Mouse (Mus musculus) MEL (cell line): ENCODE measurements around the gene Prex1. TPM values are rescaled to one million over a fixed set of nuclear protein-coding genes. Genes with fewer than 3 reads are reported as not detected.

Experiments used
- DNase-seq: peaks from one replicate; pipeline ENCODE4 v3.0.0; 2011; ENCODE audit warnings: low read depth, low spot score
- H3K27ac ChIP-seq: 2 replicates; pipeline ENCODE4 v1.5.1; 2012; ENCODE audit warnings: low read depth, mild to moderate bottlenecking, control low read depth, low read length, moderate library complexity; ENCODE audit not compliant: control insufficient read depth
- H3K27me3 ChIP-seq, 2 experiments: fragments of 150-350 bp in 1 of 2; sonication (generic) in 1 of 2; 2 replicates each; pipeline ENCODE4 v1.6.1; 2012; ENCODE audit warnings: low read length in 2 of 2, mild to moderate bottlenecking in 2 of 2, improper control_type of control experiment in 1 of 2, moderate library complexity in 1 of 2; ENCODE audit not compliant: insufficient read depth in 2 of 2, control insufficient read depth in 1 of 2
- H3K36me3 ChIP-seq, 2 experiments: 2 replicates each; pipeline ENCODE4 v1.6.1; 2012 to 2014; ENCODE audit warnings: low read length in 2 of 2, improper control_type of control experiment in 1 of 2, inconsistent platforms in 1 of 2, mild to moderate bottlenecking in 1 of 2; ENCODE audit not compliant: insufficient read depth in 2 of 2, control insufficient read depth in 1 of 2
- H3K4me1 ChIP-seq, 2 experiments: fragments of 150-350 bp in 1 of 2; sonication (generic) in 1 of 2; 2 replicates each; pipeline ENCODE4 v1.6.1; 2012; ENCODE audit warnings: low read length in 2 of 2, improper control_type of control experiment in 1 of 2, mild to moderate bottlenecking in 1 of 2; ENCODE audit not compliant: insufficient read depth in 2 of 2, control insufficient read depth in 1 of 2
- H3K4me3 ChIP-seq, 2 experiments: fragments of 150-350 bp in 1 of 2; sonication (generic) in 1 of 2; 2 replicates each; pipeline ENCODE4 v1.5.1; 2012; ENCODE audit warnings: low read depth in 2 of 2, low read length in 2 of 2, mild to moderate bottlenecking in 2 of 2, moderate library complexity in 2 of 2, control low read depth in 1 of 2, improper control_type of control experiment in 1 of 2; ENCODE audit not compliant: control insufficient read depth in 1 of 2, insufficient read depth in 1 of 2
- H3K79me2 ChIP-seq: 2 replicates; pipeline ENCODE4 v1.6.1; 2012; ENCODE audit warnings: mild to moderate bottlenecking, low read length, moderate library complexity; ENCODE audit not compliant: control insufficient read depth, poor library complexity, insufficient read depth
- H3K9ac ChIP-seq: 2 replicates; pipeline ENCODE4 v1.6.1; 2012; ENCODE audit warnings: low read depth, mild to moderate bottlenecking, control low read depth, low read length, moderate library complexity; ENCODE audit not compliant: control insufficient read depth, poor library complexity, severe bottlenecking
- H3K9me3 ChIP-seq: fragments of 150-350 bp; sonication (generic); replicated peaks from 2 replicates; pipeline ENCODE4 v1.6.1; 2012; ENCODE audit warnings: mild to moderate bottlenecking, low read length, improper control_type of control experiment, moderate library complexity; ENCODE audit not compliant: insufficient read depth
- E2F4 ChIP-seq: IDR thresholded peaks from 2 replicates; pipeline ENCODE4 v1.6.1; 2011; ENCODE audit warnings: low read depth, low read length, improper control_type of control experiment, borderline replicate concordance
- ELF1 ChIP-seq: IDR thresholded peaks from 2 replicates; pipeline ENCODE4 v1.6.1; 2014; ENCODE audit warnings: low read depth, mild to moderate bottlenecking, inconsistent platforms, low read length, improper control_type of control experiment, moderate library complexity
- EP300 ChIP-seq, 2 experiments: IDR thresholded peaks; 2 replicates each; pipeline ENCODE4 v1.6.1; 2011; ENCODE audit warnings: improper control_type of control experiment in 2 of 2, low read length in 2 of 2, low read depth in 1 of 2, mild to moderate bottlenecking in 1 of 2
- ETS1 ChIP-seq: IDR thresholded peaks from 2 replicates; pipeline ENCODE4 v1.6.1; 2012; ENCODE audit warnings: low read depth, mild to moderate bottlenecking, inconsistent platforms, low read length, improper control_type of control experiment, moderate library complexity
- GATA1 ChIP-seq: IDR thresholded peaks from 2 replicates; pipeline ENCODE4 v1.6.1; 2011; ENCODE audit warnings: low read depth, low read length, improper control_type of control experiment
- HCFC1 ChIP-seq: IDR thresholded peaks from 2 replicates; pipeline ENCODE4 v1.6.1; 2012; ENCODE audit warnings: low read depth, mild to moderate bottlenecking, inconsistent platforms, low read length, improper control_type of control experiment, moderate library complexity
- KAT2A ChIP-seq: conservative IDR thresholded peaks from 2 replicates; pipeline ENCODE4 v1.6.1; 2012; ENCODE audit warnings: low read depth, low read length, improper control_type of control experiment, inconsistent platforms
- MAX ChIP-seq: IDR thresholded peaks from 2 replicates; pipeline ENCODE4 v1.6.1; 2011; ENCODE audit warnings: low read length, improper control_type of control experiment
- MYC ChIP-seq: IDR thresholded peaks from 2 replicates; pipeline ENCODE4 v1.6.1; 2011; ENCODE audit warnings: low read depth, mild to moderate bottlenecking, low read length, improper control_type of control experiment, moderate library complexity
- TBP ChIP-seq: IDR thresholded peaks from 2 replicates; pipeline ENCODE4 v1.8.0; 2011; ENCODE audit warnings: low read depth, low read length, improper control_type of control experiment
- UBTF ChIP-seq: IDR thresholded peaks from 2 replicates; pipeline ENCODE4 v1.6.1; 2012; ENCODE audit warnings: low read depth, mild to moderate bottlenecking, inconsistent platforms, low read length, improper control_type of control experiment, moderate library complexity, borderline replicate concordance; ENCODE audit not compliant: insufficient read depth
- USF1 ChIP-seq: IDR thresholded peaks from 2 replicates; pipeline ENCODE4 v1.6.1; 2014; ENCODE audit warnings: low read depth, mild to moderate bottlenecking, inconsistent platforms, low read length, improper control_type of control experiment, moderate library complexity
- polyA plus RNA-seq, 2 experiments: library from polyadenylated mRNA; stranded (reverse) in 1 of 2; unstranded in 1 of 2; fragments of >175 nt in 1 of 2; fragments of >200 nt in 1 of 2; gene quantifications; 2 replicates each; pipeline versions ENCODE4 v1.2.1 to v1.2.4; 2012; ENCODE audit warnings: low replicate concordance in 2 of 2, low read depth in 1 of 2; ENCODE audit not compliant: insufficient read length in 2 of 2, insufficient read depth in 1 of 2, missing spikeins in 1 of 2
- total RNA-seq: library from RNA; depleted of rRNA; stranded (reverse); fragments of 300-350 nt; gene quantifications from 2 replicates; pipeline ENCODE4 v1.2.3, GENCODE M21; 2012

Gene Prex1
- total and polyA plus RNA-seq, 3 experiments: 8.0 to 33.1 (median 15.8) TPM

DNA sequence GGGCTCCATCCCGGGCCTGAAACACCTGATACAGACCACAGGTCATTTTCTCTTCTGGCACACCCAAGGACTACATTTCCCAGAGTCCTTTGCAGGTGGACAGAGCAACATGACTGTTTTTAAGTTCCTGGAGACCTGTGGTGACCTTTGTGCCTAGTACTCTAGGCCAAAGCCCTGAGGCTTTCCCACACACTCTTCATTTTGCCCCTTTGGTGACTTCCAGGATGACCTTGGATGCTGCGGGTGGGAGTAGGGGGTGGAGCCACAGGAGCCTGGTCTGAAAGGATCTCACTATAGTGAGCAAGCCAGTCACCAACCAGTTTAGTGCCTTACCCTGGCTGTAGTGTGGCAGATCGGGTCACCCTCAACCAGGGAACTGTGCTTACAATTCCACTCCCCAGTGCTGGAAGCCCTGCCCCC is 14.6 kb upstream of the Prex1 start:
- no peak overlapping the region for H3K9ac ChIP-seq
- no peaks in the 10 kb centered on the region for H3K36me3 ChIP-seq
- TF ChIP-seq UBTF: no peak
- peak; percentile 59; the same call in 1 of the 2 replicates for TF ChIP-seq KAT2A
- TF ChIP-seq E2F4: no peak
- 0 out of 2 replicates have a peak, but pooled peaks have one; percentile 24 for TF ChIP-seq ELF1
- peak; percentile 93 for TF ChIP-seq HCFC1
- H3K27ac ChIP-seq: no peak overlapping the region
- H3K4me1 ChIP-seq: 0 out of 4 replicates have a peak, but pooled peaks cover 0 to 5% of the 10 kb centered on the region in 2 experiments
- H3K9me3 ChIP-seq: no peaks in the 10 kb centered on the region
- H3K27me3 ChIP-seq: no peaks in the 10 kb centered on the region
- H3K4me3 ChIP-seq: no peak overlapping the region
- no peak for DNase-seq
- H3K79me2 ChIP-seq: no peaks in the 10 kb centered on the region

DNA sequence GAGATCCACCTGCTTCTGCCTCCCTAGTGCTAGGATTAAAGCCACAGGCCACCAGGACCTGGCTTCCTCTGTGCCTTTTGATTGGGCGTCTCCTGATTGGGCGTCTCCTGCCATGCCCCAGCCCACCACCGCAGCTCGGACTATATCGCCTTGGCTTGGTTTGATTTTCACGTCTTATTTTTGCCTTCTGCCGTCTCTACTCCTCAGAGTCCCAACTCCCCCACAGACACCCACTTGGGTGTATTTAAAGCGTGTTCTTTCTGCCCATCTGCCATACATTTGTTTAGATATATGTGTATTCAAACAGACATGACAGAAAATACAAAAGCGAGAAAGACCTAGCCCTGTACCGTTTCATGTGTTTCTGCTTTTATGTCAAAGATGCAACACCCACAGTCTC is 14.2 kb upstream of the Prex1 start:
- H3K9ac ChIP-seq: no peak overlapping the region
- no peak overlapping the region for H3K27ac ChIP-seq
- TF ChIP-seq MAX: no peak
- no peak for TF ChIP-seq EP300 (IDR thresholded peaks at IDR 0.05; ENCODE audit: low read depth in 1 of 2, low read length in 2 of 2)
- H3K36me3 ChIP-seq: no peaks in the 10 kb centered on the region
- H3K4me1 ChIP-seq: 0 out of 4 replicates have a peak, but pooled peaks cover 0 to 5% of the 10 kb centered on the region in 2 experiments
- no peak for DNase-seq
- H3K9me3 ChIP-seq: no peaks in the 10 kb centered on the region
- no peak overlapping the region; a peak in 1 of 4 replicates for H3K4me3 ChIP-seq
- H3K27me3 ChIP-seq: no peaks in the 10 kb centered on the region
- no peaks in the 10 kb centered on the region for H3K79me2 ChIP-seq

DNA sequence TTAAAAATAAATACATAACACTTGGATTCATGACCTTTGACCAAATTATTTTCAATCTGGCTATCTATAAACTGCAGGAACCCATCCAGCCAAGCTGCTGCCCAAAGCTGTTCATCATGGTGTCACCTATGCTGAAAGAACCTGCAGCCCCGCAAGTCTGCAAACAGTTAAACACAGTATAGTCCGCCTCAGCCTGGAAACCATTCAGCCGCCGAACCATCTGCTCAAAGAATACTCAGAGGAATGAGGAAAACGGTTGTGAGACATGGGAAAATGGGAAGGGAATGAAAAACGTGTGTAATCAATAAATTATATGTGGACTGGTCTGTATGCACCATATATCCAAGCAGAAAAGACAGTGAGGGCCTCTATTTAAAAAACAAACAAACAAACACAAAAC is 13.3 kb upstream of the Prex1 start:
- TF ChIP-seq MYC (no peak), USF1 (no peak), ETS1 (no peak), GATA1 (no peak), HCFC1 (no peak), TBP (no peak), UBTF (no peak)
- no peak overlapping the region for H3K4me3 ChIP-seq
- DNase-seq: no peak

More for the DNA sequence above, 13.3 kb upstream of the Prex1 start:
- H3K36me3 ChIP-seq: no peaks in the 10 kb centered on the region
- H3K27me3 ChIP-seq: no peaks in the 10 kb centered on the region
- H3K79me2 ChIP-seq: no peaks in the 10 kb centered on the region
- no peak overlapping the region for H3K9ac ChIP-seq
- 0 out of 4 replicates have a peak, but pooled peaks cover 0 to 5% of the 10 kb centered on the region in 2 experiments for H3K4me1 ChIP-seq
- H3K9me3 ChIP-seq: no peaks in the 10 kb centered on the region
- no peak overlapping the region for H3K27ac ChIP-seq
